ENCODE assay signal across 8 mouse cellular contexts in the genomic region with DNA sequence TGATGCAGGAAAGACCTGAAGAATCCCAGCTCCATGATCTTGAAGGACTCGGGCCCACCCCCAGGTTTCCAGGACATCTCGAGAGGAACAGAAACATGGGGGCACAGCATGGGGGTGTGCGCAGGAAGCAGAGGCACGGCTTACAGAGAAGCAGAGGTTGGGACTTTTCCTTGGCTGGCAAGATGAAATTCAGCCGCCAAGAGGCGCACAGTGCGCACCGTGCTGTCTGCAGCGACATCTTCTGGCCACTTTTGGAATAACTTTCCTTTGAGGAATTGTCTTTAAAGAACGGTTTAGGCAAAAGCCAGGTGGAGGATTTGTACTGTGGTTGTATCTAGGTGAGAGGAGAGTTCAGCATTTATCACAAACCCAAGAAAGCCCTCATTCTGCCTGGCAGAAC. TPM values are rescaled to one million over a fixed set of nuclear protein-coding genes. Genes with fewer than 3 reads are reported as not detected.
DNase-seq lines count a peak whose midpoint lies in the region; ATAC-seq lines count a peak whose summit lies in the region.

No protein-coding gene starts in this region.

- no peak overlapping the region for H3K9ac ChIP-seq in forebrain, embryonic 13.5 days
- H3K9ac ChIP-seq in lung, embryonic 15.5 days = no peak overlapping the region

- no peak overlapping the region for H3K27ac ChIP-seq in forebrain, embryonic 13.5 days
- H3K27ac ChIP-seq in lung, embryonic 15.5 days = no peak overlapping the region

- H3K4me3 ChIP-seq in forebrain, embryonic 13.5 days = no peak overlapping the region
- no peak overlapping the region for H3K4me3 ChIP-seq in lung, embryonic 15.5 days

- under 1% methylated on average over 10 of the region's 10 CpGs for WGBS in forebrain, embryonic 13.5 days
- under 1% methylated on average over 10 of the region's 10 CpGs for whole genome bisulfite sequencing in lung, embryonic 15.5 days

- H3K27me3 ChIP-seq in forebrain, embryonic 13.5 days = 0 out of 2 replicates have a peak, but pooled peaks cover 8% of the 10 kb centered on the region
- H3K27me3 ChIP-seq in lung, embryonic 15.5 days = no peaks in the 10 kb centered on the region

- DNase-seq in MEL-GATA-1-ER (ENCODE audit: extremely low read depth, low read depth) = peak; percentile 67
- peak; percentile 88 for DNase-seq in heart, postnatal 4 days
- peak; percentile 58 to 80 for DNase-seq in layer of hippocampus, adult 8-10 months (ENCODE audit: low spot score in 2 of 2)
- DNase-seq in ovary, postnatal 14 days (ENCODE audit: low spot score) = peak; percentile 89
- peak; percentile 92 for DNase-seq in thymus, postnatal 0 days (ENCODE audit: low spot score)

- H3K9me3 ChIP-seq in forebrain, embryonic 13.5 days (replicated peaks) = no peaks in the 10 kb centered on the region
- H3K9me3 ChIP-seq in lung, embryonic 15.5 days = no peaks in the 10 kb centered on the region

- H3K4me2 ChIP-seq in forebrain, embryonic 13.5 days = peak overlapping the region; percentile 27; the same call in 1 of the 2 replicates
- peak overlapping the region; percentile 30; the same call in 1 of the 2 replicates for H3K4me2 ChIP-seq in lung, embryonic 15.5 days

- peak; percentile 54 for ATAC-seq in cerebellum, adult (ENCODE audit: insufficient number of reproducible peaks, low FRiP score, low TSS enrichment)
- peak; percentile 92 for ATAC-seq in forebrain, embryonic 13.5 days
- peak; percentile 76; the same call in 1 of the 2 replicates for ATAC-seq in lung, embryonic 15.5 days (ENCODE audit: borderline replicate concordance, extremely low read depth, low FRiP score, low TSS enrichment)

- H3K4me1 ChIP-seq in forebrain, embryonic 13.5 days = no peaks in the 10 kb centered on the region
- H3K4me1 ChIP-seq in lung, embryonic 15.5 days = peaks cover 13% of the 10 kb centered on the region; the same call in 1 of the 2 replicates

- H3K36me3 ChIP-seq in forebrain, embryonic 13.5 days (ENCODE audit: poor library complexity, severe bottlenecking) = no peaks in the 10 kb centered on the region
- no peaks in the 10 kb centered on the region for H3K36me3 ChIP-seq in lung, embryonic 15.5 days

RNA-seq across cellular contexts. Expression of a gene that starts 6.6 kb away (rescaled TPM):
- 46.4 and 47.0 TPM in 2 replicates for polyA plus RNA-seq in forebrain, embryonic 13.5 days (2015; fragmentation: Nextera tagmentation; extraction: Ambion mirVana)
- 10 to 100 TPM; 31.4 to 34.2 TPM for total RNA-seq in heart, postnatal 4 days (2021)
- total RNA-seq in layer of hippocampus, adult 8-10 months (2022) = 10 to 100 TPM; 23.8 to 46.1 (median 33.3) TPM
- polyA plus RNA-seq in lung, embryonic 15.5 days (2015; fragmentation: Nextera tagmentation; extraction: Ambion mirVana) = 110 and 116 TPM in 2 replicates
- polyA plus RNA-seq in thymus, postnatal 0 days (2015; fragmentation: Nextera tagmentation; extraction: Ambion mirVana) = 296 and 339 TPM in 2 replicates
